Mouse (Mus musculus) ES-E14 (cell line): Measurements from ENCODE around the gene Mien1.

Source experiments
- CHD2 ChIP-seq: IDR thresholded peaks from 2 replicates; pipeline ENCODE4 v1.6.1; 2014; ENCODE audit warnings: mild to moderate bottlenecking, low read depth, low read length, inconsistent platforms
- HCFC1 ChIP-seq: IDR thresholded peaks from 2 replicates; pipeline ENCODE4 v1.6.1; 2012; ENCODE audit warnings: low read length, inconsistent platforms, borderline replicate concordance; ENCODE audit not compliant: insufficient read depth
- MAFK ChIP-seq: IDR thresholded peaks from 2 replicates; pipeline ENCODE4 v1.6.1; 2014; ENCODE audit warnings: mild to moderate bottlenecking, low read depth, low read length, inconsistent platforms; ENCODE audit not compliant: insufficient read depth
- ZC3H11A ChIP-seq: IDR thresholded peaks from 2 replicates; pipeline ENCODE4 v1.6.1; 2012; ENCODE audit warnings: low read depth, mild to moderate bottlenecking, inconsistent platforms, low read length, borderline replicate concordance
- ZNF384 ChIP-seq: IDR thresholded peaks from 2 replicates; pipeline ENCODE4 v1.6.1; 2012; ENCODE audit warnings: low read depth, low read length, inconsistent platforms

DNA sequence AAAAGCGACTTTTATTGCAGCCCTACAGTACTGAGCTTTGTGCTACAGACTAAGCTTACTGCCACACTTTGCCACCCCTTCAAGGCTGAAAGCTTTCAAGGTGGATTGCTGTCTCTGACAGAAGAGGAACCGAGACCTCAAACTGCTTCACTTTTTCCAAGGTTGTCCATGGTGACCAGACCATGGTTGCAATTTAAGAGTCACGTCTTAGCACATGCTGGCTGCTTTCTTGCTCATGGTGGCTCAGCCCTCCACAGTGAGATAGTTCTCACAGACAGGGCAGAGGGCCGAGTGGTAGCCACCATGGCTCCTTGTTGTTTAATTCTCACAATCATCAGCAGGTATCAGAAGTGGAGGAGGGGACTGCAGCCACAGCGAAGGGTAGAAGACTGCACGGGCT is 32.0 kb upstream of the Mien1 start:
- TF ChIP-seq ZNF384 (no peak), ZC3H11A (no peak), HCFC1 (no peak), MAFK (no peak), CHD2 (no peak)
